Mouse (Mus musculus) kidney, adult 18-20 months (tissue): ENCODE measurements at regions not wholly inside any gene's neighbourhood (a gene's known extent, or its start where the extent isn't known, plus 50 kb on each side); places are given as distances from the start of the nearest gene placed in this dataset.

Experiments used
- DNase-seq: peaks from one replicate; pipeline ENCODE4 v3.0.0; 2021

DNA sequence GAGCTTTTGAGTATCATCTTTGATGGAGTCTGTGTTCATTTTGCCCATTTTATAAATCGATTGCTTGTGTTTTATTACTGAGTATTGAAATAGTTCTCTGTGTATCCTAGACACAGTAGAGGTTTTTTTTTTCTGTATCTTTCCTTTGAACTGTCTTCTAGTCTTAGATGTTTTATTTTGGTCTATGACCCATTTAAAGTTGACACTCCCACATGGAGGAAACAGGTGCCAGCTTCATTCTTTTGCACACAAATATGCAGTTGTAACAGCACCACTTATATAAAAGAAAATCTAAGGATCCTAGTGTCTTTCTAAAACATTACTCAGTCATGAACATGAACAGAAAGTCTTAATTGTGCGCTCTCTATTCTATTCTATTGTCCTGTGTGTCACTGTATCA, 230.2 kb upstream of the Nsun2 start:
- DNase-seq, result no peak

DNA sequence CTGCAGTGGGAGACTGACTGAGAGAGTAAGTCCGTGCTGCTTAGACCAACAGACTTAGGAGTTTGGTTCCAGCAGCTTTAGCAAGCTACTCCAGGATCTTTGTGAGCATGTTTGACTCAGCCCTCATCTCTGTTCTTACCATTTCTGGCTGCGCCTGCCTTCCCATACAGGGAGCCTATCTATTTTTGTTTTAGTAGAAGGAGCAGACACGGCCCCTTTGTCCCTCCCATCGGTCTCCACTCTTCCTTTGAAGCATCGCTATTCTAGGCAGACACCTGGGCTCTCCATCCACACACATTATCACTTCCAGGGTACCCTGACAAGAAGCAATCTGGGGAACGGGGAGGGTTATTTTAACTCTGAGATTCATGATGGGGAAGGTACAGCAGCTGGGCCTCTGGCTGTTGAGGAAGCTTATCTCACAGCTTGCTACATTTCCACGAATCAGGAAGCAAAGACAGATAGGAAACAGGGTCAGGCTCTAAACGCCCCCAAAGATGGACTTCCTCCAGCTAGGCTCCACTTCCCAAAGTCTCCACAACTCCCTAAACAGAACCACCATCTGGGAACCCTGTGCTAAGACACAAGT, 203.0 kb upstream of the Nsun2 start:
- DNase-seq, result no peak

DNA sequence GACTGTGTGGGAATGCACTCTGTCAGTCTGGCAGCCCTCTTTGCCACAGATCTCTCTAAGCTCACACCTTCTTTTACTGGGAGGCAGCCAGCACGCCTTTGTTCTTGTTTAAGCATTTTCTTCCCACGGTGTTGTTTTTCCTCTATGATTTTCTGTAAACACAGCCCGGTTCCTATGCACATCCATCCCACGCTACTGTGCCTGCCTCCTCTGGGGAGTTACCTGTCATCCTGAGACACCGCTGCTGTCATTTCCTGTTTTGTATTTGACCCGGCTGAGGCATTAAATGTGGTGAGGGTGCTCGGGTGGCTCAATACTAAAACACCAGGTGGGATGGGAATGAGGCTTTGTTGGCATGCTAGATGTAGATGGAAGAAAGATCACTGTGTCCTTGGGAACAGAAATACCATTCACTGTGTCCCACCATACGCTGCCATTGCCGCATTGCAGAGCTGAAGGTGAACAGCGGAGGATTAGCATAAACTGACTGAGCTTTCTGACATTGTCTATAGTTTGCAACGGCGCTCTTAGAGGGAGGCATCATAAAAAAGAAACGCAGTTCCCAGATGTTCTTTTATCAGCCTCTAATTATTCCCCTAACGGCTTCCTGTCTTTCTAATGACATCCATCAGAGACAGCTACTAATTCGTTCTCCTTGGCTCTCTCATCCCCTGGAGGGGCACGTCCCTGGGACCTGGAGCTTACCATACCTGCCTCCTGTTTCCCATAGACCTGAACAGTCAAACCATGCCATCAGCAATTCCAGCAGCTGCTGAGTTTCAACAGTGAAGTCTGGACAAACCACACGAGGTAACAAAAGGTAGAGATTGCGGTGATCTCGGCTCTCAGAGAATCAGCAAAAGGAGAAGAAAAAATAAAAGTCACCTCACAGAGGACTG, 201.8 kb upstream of the Nsun2 start:
- no peak for DNase-seq

DNA sequence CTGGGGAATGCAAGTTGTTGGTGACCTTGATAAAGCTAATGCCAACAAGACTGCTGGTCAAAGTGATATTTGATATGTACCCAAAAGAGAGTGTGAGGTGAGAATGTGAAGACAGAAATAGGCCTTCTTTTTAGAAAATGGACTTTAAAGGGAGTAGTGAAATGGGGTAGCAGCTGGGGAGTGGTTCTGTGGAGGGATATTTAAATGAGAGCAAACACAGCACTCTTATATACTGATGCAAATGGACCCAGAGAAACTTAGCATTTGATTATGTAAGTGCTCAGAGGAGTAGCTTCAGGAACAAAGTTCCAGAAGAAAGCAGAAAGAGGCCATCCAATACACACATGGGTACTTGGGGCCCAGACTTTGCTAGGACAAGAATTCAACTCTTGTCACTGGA, 189.7 kb upstream of the Nsun2 start:
- no peak for DNase-seq

DNA sequence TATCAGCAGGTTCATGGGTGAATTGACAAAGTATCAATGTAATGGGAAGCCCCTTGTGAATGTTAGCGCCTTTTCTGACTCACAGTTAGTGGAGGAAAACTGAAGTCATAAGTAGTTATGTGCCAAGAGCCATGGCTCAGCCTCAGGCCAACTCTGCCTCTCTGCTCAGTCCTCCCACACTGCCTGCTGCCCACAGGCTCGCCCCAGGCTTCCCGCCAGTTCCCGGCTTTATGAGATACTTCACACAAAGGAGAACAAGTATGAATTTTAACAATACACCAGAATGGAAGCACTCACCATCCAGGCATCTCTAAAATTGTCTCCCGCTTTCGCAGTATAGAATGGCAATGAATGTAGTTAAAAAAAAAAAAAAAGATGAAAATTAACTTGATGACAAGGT, 176.1 kb upstream of the Nsun2 start:
- no peak for DNase-seq

DNA sequence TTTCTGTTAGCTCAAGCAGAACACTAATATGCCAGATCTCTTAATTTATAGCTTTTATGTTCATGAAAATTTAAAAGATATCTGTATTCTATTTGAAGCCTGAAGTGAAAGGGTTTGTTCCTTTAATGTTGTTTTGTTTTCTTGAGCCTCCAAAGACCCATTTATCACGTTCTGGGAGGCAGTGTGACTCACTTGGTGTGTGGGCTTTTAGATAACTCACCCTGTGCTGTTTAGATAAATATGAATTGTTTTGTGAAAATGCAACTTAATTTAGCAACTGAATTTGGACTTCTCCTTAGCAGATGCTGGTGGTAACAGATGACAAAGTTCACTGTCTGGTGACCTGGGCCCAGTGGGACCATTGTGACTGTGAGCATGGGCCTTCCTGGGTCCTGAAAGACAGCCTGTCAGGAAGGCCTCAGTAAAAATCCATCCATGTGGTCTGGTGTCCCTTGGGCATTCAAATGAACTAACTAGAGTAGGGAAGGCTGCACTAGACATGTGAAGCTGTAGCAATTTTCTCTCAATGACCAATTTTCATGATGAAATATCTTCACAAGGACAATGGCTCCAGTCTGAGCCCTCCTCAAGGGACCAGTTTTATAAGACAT, 167.6 kb upstream of the Nsun2 start:
- no peak for DNase-seq

DNA sequence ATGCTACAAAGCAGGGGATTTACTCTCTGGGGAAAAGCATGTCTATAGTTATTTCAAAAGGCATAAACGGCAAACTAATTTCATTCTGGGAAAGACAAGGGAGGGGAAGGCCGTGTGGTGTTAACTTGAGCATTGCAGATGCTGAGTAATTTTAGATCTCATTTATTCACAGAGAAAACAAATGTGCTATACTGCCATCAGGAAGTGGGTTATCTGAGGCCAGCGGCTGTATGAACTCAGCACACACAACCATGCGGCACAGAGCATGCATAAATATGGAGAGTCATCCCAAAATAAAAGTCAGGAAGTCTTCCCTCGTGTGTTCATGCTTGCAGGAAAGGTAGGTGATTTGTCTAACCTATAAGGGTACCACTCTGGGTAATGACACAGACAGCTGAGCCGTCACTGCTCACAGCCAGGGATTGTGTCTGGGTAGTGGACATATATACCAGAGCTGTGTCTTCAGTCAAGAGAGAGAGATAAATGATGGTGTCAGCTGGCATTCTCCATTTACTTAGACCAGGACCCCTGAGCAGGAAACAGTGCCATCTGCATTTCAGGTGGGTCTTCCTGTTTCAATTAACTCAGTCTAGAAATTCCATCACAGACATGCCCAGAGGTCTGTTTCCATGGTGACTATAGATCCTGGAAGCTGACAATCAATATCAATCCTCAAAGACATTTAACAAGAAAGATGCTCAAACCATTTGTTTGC, 160.3 kb upstream of the Nsun2 start:
- no peak for DNase-seq

DNA sequence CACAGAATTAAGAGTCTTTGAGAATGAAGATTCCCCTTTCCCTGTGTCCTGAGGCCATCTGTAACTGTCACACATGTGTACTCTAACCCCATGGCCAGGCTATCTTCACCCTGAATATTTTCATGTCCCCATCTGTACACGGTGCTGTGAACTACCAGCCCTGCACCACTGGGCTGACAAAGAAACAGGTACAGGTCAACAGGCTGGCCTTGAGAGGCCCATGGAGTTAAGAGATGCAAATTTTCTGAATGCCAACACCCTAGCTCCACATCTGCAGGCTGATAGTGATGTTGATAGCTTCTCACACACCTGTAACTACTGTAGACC, 159.8 kb upstream of the Nsun2 start:
- no peak for DNase-seq

DNA sequence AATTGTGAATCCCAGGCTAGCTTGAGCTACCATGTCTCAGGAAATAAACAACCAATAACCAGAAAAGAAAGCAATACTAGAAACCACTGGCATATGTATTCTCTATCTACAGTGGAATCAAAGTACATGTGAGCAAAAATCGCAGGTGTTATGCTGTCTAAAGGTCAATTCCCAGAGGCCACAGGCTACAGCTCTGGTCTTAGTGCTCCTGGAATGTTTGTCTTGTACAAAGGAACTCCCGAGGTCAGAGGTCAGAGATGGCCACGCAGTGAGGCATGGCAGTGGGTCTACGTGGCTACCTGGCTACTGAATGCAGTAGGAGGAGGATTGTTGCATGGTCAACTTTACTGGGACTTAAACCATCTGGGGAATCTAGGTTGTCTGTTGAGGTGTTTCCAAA, 153.1 kb upstream of the Nsun2 start:
- no peak for DNase-seq

DNA sequence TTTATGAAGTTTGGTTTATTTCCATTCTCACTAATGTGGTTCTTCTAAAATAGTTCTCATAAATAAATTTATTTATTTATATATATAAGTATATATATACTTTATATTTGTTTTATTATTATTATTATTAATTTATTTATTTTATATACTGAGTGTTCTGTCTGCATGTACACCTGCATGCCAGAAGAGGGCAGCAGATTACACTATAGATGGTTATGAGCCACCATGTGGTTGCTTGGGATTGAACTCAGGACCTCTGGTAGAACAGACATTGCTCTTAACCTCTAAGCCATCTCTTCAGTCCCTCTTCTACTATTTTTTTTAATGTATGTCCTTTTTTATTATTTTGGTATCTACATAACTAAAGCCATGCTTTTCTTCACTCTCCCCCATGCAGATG, 148.8 kb upstream of the Nsun2 start:
- no peak for DNase-seq

DNA sequence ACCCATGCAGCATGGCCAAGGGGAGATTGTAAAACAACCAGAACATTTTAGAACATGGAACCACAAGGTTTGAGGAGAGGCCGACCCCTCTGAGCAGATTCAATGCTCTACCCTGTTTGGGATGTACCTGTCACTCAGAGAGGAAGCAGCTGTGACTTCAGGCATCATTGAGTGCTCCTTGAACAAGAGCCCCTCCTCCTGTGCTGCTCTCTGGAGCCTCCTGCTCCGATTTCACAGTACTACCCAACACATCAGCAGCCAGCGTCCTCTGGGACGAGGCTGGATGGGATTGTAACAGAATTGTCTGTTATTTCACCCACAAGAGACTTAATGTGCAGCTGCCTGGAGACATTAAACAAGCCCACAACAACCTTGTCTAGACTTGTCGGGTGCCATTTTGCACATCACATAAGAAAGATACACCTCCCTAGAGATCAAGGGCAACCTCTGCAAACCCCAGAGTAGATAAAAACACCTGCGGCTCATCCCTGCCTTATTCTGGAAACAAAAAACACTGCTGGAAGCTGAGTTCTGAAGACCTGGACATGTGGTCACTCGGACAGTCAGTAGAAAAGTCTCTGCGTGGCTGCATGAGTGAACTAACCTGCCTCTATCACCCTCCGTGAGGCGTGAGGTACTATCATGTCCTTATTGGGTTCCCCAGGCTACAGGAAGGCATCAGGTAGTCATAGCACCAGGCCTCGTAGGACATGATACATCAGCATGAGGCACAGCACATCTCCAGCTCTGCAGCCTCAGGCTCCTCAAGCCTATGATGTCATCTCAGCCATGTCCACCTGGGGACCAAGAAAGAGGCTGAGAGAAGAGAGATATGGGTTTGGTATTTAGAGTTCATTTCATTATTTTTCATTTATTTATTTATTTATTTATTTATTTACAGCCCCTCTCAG, 140.4 kb upstream of the Nsun2 start:
- DNase-seq, result no peak

DNA sequence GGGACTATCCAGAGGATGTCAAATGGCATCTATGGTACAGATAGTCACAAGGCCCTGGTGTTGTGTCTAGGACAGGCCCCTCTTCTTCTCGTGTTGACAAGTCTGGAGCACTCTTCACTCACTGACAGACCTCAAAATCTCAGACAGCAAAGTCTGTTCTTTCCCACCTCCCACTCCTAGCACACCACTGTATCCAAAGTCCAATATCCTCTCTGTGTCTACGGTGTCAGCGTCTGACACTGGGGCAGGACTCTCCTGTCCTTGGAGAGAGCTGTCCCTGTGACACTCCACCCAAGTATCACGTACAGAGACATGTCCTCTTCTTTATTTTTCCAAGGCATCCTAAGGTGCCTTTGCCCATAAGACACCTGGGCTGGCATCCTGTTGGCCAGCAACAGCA, 139.0 kb upstream of the Nsun2 start:
- DNase-seq, result no peak

DNA sequence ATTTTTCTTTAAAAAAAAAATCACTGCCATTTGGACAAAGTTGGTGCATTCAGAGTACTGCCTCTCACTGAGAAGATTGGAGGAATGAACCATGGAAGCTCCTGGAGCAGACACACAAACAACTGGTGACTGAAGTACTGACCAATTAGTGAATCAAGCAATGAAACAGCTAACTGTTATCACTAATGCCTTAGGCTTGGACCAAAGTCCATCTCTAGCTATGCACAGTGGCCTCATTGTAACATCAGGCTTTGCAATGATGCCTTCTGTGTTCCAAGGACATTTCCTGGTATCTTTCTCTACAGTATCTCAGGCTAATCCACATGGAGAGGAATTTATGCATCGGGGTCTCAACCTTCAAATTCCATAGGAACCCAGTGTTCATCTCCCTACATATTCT, 123.2 kb upstream of the Nsun2 start:
- DNase-seq, result no peak

DNA sequence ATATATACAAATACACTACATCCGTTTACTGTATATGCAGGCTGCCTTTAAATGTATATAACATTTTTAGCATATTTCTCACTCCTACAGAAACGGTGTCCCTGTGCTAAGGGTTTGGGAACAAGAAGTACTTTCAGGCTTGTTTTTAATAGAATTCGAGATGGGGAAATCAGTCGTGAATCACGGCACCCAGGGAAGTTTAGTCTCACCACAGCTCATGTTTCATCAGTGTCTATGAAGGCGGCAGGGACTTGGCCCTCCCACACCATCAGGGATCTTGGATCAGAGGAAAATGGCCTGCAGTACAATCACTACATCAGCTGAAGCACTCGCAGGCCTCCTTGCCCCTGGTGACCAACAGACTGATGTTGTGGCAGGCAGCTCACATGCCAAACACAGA, 118.7 kb upstream of the Nsun2 start:
- no peak for DNase-seq

DNA sequence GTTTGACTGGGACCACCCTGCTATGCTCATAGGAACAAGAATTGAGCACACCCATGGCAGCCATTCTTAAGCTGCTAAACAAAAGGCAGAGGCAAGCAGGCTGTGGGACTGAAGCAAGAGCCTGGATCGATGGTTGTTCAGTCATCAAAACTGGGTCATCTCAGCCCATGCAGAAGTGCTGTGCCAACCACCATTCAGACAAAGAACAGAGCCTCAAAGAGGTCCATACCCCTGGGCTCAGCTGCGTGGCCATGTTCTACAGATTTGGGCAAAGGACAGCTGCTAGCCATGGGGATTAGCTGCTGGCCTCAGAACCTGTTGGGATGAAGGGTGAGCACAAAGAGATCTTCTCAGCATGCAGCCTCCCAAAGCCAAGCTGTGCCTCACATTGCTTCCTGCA, 116.8 kb upstream of the Nsun2 start:
- DNase-seq, result no peak

DNA sequence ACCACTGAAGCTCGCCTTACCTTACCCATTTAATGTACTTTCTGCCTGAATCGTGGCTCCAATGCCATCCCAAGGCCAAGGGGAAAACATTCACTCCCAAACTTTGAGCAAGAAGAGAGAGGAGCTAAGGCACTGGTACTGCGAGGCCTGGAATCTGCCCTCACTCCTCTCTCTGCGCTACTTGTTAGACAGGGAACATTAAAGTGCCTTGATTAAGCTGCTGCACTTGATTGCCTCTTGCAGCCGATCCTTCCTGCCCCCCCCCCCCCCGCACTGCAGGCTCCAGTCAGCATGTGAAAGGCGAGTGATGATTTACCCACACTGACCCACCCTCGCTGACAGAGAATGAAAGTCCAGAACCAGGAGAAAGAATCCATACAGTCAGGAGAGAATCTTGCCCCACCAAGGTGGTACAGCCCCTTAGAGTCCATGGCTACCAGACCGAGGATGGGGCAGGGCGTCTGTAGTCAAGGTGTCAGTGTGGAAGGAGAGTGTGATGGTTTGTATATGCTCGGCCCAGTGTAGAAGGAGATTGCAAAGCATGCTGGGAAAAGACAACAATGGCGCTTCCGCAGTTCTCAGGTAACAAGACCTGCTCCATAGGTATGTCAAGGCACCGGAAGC, 115.6 kb upstream of the Nsun2 start:
- DNase-seq, result no peak

DNA sequence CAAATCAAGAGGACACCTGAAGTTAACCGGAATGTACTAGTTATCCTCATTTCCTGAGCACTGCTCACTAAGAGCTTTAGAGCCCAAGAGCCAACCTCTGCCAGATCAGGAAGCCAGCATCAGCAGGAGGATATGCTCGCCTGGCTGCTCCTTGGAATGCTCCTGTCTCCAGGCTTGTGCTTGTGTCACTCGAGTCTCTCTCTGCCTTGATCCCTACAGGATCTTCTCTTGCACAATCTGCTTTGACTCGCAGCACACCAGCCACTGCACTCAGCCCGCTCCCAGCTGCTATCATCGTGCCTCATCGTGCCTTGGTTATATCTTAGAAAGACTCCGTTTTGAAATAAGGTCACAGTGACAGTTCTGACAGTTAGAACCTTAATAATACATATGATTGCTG, 113.4 kb upstream of the Nsun2 start:
- no peak for DNase-seq

DNA sequence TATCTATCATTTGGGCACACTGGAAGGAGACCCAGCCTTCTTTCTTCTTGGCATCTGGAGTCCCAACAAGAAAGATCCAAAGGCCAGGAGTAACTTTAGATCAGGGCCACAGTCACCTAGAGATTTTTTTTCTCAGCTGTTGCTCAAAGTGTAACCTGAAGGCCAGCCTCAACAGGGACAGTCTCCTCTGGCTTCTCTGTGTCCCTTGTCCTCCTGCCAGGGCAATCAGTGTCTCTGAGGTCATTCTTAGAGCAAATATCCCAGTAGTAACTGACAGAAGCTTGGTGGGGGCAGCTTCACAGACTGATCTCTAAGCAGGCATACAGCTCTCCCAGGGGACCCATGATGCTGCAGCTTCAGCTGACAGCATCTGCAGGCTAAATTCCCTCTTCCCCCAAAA, 111.6 kb upstream of the Nsun2 start:
- DNase-seq, result no peak

DNA sequence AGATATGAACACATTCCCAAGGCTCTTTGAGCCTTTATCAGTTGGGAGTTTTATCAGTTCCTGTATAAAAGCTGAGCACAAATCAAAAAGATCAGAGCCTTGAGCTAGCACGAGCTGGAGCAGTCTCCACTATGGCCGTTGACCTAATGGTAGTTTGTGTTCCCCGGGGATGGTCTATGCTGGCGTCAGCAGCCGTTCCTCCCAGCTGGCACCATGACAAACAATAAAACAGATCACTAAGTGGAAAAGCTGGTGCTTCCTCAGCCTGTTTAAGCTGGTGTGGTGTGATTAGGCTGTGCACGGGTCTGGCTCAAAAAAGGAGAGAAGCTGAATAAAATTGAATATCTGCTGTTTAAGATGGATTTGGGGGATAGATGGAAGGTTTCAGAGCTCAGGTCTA, 107.4 kb upstream of the Nsun2 start:
- DNase-seq, result peak; percentile 33

DNA sequence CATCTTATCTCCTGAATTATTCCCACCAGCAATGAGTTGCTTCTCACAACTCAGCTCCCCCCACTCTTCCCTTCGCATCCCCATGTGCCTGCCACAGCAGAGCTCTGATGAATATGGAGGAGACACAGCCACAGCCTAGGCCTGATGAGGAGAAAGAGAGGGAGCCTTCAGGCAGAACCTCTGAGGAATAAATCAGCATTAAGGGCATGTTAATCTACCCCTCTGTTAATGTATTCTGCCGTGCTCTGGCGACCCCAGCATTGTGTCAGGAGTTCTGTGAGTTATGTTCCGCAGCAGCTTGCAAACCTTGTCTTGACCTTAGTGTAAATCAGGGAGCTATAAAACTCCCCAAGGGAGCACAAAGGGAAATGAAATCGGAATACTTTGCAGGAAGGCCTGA, 104.0 kb upstream of the Nsun2 start:
- DNase-seq, result no peak

DNA sequence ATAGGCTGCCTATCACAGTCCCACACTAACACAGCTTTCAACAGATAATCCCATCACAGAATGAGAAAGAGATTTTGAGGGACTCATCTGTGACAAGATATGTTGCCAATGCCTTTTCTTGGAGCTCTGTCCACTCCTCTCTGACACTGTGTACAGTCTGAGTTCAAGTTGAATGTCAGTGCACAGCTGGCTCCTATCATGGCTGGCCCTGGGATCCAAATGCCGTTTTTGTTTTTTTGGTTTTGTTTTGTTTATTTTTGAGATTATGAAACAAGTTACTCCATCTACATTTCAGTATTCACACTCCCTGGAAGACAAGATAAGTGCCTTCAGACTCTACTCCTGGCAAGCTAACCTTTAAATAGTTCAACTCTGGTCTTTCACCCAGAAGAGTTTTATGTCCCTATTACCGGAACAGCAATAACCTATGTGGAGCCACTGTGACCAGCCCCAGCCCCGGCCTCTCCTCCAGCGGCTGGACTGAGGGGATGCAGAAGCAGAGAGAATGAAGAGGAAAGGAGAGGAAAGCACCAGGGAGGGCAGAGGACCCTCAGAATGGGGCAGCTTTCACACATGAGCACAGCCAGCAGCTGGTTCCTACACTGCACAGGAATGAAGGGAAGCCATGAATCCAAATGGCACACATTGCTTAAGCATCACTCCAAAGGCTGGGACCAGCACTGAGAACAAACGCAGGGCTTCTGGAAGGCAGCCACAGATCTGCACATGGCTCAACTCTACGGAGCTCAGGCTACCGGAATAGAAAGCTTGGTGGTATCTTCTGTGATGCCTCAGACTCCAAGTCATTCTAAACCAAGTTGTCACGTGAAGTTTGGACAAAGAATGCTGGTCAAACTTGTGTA, 99.9 kb upstream of the Nsun2 start:
- no peak for DNase-seq
